Mouse (Mus musculus) liver, postnatal 0 days (tissue): ENCODE data around the gene 1700016H13Rik.

Source experiments
- CTCF ChIP-seq: sonication (generic); IDR thresholded peaks from 2 replicates; pipeline ENCODE4 v1.5.1; 2016; ENCODE audit warnings: antibody characterized with exemption, low read depth
- EP300 ChIP-seq: IDR thresholded peaks from 2 replicates; pipeline ENCODE4 v1.6.1; 2016; ENCODE audit warnings: antibody characterized with exemption, low read depth, mild to moderate bottlenecking

- TF ChIP-seq CTCF (no peak), EP300 (no peak)
These were observed 37.3 kb upstream of the 1700016H13Rik start for GRCm38 (mm10) chr5:103693041-103693641.
